ENCODE assay signal across 32 mouse cellular contexts in the genomic region with DNA sequence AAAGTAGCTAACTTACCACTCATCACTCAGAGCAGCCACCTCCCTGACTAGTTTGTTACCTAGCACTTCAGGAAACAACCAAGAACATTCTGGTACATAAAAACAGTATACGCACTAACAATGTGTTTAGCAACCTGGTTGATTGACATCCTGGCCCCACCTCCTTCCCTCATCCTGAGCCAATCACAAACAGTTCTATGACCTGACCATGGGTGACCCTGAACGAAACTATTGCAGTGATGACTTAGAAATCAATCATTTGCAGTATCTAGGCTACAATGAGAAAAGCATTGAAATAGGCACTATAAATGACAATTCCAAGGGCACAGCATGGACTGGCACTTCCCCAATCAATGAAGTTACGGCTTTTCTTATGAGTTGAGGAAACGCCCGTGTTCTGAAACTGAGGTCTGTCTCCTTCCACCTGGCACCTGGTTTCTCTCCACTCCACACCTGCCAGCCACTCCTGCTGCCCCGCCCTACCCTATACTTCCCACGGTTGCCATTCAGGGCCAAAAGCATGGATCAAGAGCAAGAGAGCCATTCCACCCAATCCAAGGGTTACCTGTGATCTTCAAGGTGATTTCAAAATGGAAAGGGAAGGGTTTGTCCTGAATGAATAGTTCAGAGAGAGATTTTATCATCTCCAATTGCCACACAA.
DNase-seq lines count a peak whose midpoint lies in the region; ATAC-seq and TF ChIP-seq lines count a peak whose summit lies in the region.
"Had no signal": no experiment of that assay in that cellular context is flagged by ENCODE, and none has a peak within 500 bp of the region (broad histone marks: within the 10 kb centered on the region; RNA-seq: fewer than 3 reads in every experiment).

No protein-coding gene starts in this region.

- H3K4me2 ChIP-seq in liver, embryonic 11.5 days, result no peak overlapping the region
- H3K4me2 ChIP-seq in intestine, postnatal 0 days (replicated peaks; ENCODE audit: low read depth), result no peak overlapping the region; the same call in 1 of the 2 replicates
- H3K4me2 ChIP-seq: embryonic facial prominence, embryonic 13.5 days; forebrain, embryonic 12.5 days; forebrain, embryonic 15.5 days; heart, embryonic 12.5 days; heart, embryonic 15.5 days; hindbrain, embryonic 14.5 days had no signal

- H3K9me3 ChIP-seq in liver, embryonic 11.5 days (ENCODE audit: control insufficient read depth, low read length), result no peaks in the 10 kb centered on the region
- no peaks in the 10 kb centered on the region for H3K9me3 ChIP-seq in intestine, postnatal 0 days (ENCODE audit: control insufficient read depth)
- H3K9me3 ChIP-seq: embryonic facial prominence, embryonic 10.5 days; embryonic facial prominence, embryonic 13.5 days; forebrain, embryonic 12.5 days; forebrain, embryonic 15.5 days; heart, embryonic 12.5 days; heart, embryonic 15.5 days had no signal

- peak; percentile 3 for DNase-seq in liver, adult 2 months (ENCODE audit: extremely low read depth, low read depth, low spot score)
- DNase-seq in liver, embryonic 11.5 days (ENCODE audit: low spot score), result no peak
- DNase-seq in gonadal fat pad, adult 2 months (ENCODE audit: low read depth), result peak; percentile 72
- no peak for DNase-seq in kidney, adult 11 months
- DNase-seq in adrenal gland, postnatal 36 days, result no peak
- DNase-seq in right cerebral cortex, postnatal 14 days, result no peak
- DNase-seq: adrenal gland, adult 2 months; adrenal gland, postnatal 14 days; B cell, adult 2 months; cerebellum, adult 11-12 months; cerebellum, adult 8-10 months; cerebellum, postnatal 10 days; cerebellum, postnatal 36 days; embryo, embryonic 11 days; gastrocnemius, postnatal 10 days; gastrocnemius, postnatal 36 days; heart, adult 18-20 months; heart, postnatal 10 days; heart, postnatal 4 days had no signal

- ATAC-seq in liver, embryonic 11.5 days (replicated peaks; ENCODE audit: low FRiP score), result no peak
- ATAC-seq in intestine, postnatal 0 days, result peak; percentile 86
- ATAC-seq: forebrain, embryonic 15.5 days; hindbrain, postnatal 0 days; Patski had no signal

- TF ChIP-seq CTCF in liver, adult 2 months (IDR thresholded peaks at IDR 0.05; ENCODE audit: low read depth, low read length), result no peak
- no peak for TF ChIP-seq CTCF in intestine, postnatal 0 days (IDR thresholded peaks at IDR 0.05; ENCODE audit: low read depth)

- H3K4me3 ChIP-seq in liver, adult 2 months (ENCODE audit: insufficient read depth, low read depth, low read length), result no peak overlapping the region
- no peak overlapping the region for H3K4me3 ChIP-seq in liver, embryonic 11.5 days (ENCODE audit: low read depth, low read length)
- H3K4me3 ChIP-seq in intestine, postnatal 0 days (ENCODE audit: low read depth, low read length), result no peak overlapping the region
- H3K4me3 ChIP-seq: embryonic facial prominence, embryonic 10.5 days; embryonic facial prominence, embryonic 13.5 days; erythroblast, embryonic 14.5 days; forebrain, embryonic 12.5 days; forebrain, embryonic 15.5 days; heart, embryonic 12.5 days; heart, embryonic 15.5 days had no signal

- no peaks in the 10 kb centered on the region for H3K36me3 ChIP-seq in liver, adult 2 months (ENCODE audit: control insufficient read depth, insufficient read depth, low read length)
- no peaks in the 10 kb centered on the region for H3K36me3 ChIP-seq in liver, embryonic 11.5 days (ENCODE audit: control insufficient read depth, insufficient read depth, low read length)
- H3K36me3 ChIP-seq in intestine, postnatal 0 days (ENCODE audit: control insufficient read depth, insufficient read depth), result no peaks in the 10 kb centered on the region
- H3K36me3 ChIP-seq: embryonic facial prominence, embryonic 10.5 days; embryonic facial prominence, embryonic 13.5 days; forebrain, embryonic 12.5 days; forebrain, embryonic 15.5 days; G1E; heart, embryonic 12.5 days; heart, embryonic 15.5 days had no signal

- H3K79me2 ChIP-seq in liver, adult 2 months (ENCODE audit: control insufficient read depth, insufficient read depth, low read length), result no peaks in the 10 kb centered on the region

- H3K9ac ChIP-seq in liver, adult 2 months (ENCODE audit: low read depth, low read length), result no peak overlapping the region
- H3K9ac ChIP-seq in liver, embryonic 11.5 days (ENCODE audit: low read depth, low read length), result no peak overlapping the region
- no peak overlapping the region for H3K9ac ChIP-seq in intestine, postnatal 0 days (ENCODE audit: low read depth, low read length)
- H3K9ac ChIP-seq: embryonic facial prominence, embryonic 13.5 days; forebrain, embryonic 12.5 days; forebrain, embryonic 15.5 days; heart, embryonic 12.5 days; heart, embryonic 15.5 days; hindbrain, embryonic 14.5 days had no signal

- no peak overlapping the region for H3K27ac ChIP-seq in liver, adult 2 months (replicated peaks; ENCODE audit: insufficient read depth, low read depth, low read length)
- no peak overlapping the region for H3K27ac ChIP-seq in liver, embryonic 11.5 days (ENCODE audit: low read depth, low read length)
- H3K27ac ChIP-seq in intestine, postnatal 0 days (ENCODE audit: low read depth, low read length), result no peak overlapping the region
- H3K27ac ChIP-seq: embryonic facial prominence, embryonic 10.5 days; embryonic facial prominence, embryonic 13.5 days; forebrain, embryonic 12.5 days; forebrain, embryonic 15.5 days; heart, embryonic 15.5 days; hindbrain, embryonic 14.5 days; hindbrain, postnatal 0 days had no signal

- 0 out of 2 replicates have a peak, but pooled peaks cover 2% of the 10 kb centered on the region for H3K27me3 ChIP-seq in liver, adult 2 months (ENCODE audit: control insufficient read depth, insufficient read depth, low read length)
- H3K27me3 ChIP-seq in liver, embryonic 11.5 days (replicated peaks; ENCODE audit: control insufficient read depth, insufficient read depth, low read length), result no peaks in the 10 kb centered on the region
- no peaks in the 10 kb centered on the region for H3K27me3 ChIP-seq in intestine, postnatal 0 days (replicated peaks; ENCODE audit: control insufficient read depth, insufficient read depth, low read length)
- H3K27me3 ChIP-seq: CH12.LX; embryonic facial prominence, embryonic 13.5 days; forebrain, embryonic 15.5 days; heart, embryonic 15.5 days; Patski had no signal

- no peak for TF ChIP-seq POLR2A in liver, adult 2 months (IDR thresholded peaks at IDR 0.05; ENCODE audit: extremely low read depth, insufficient read depth, low read length)

- WGBS in liver, adult 2 months, result 86% methylated on average over 7 of the region's 7 CpGs
- WGBS in liver, embryonic 11.5 days, result 80% methylated on average over 7 of the region's 7 CpGs
- whole genome bisulfite sequencing in intestine, postnatal 0 days, result 49% methylated on average over 7 of the region's 7 CpGs

- H3K4me1 ChIP-seq in liver, adult 2 months (ENCODE audit: control insufficient read depth, insufficient read depth, low read length), result no peaks in the 10 kb centered on the region
- no peaks in the 10 kb centered on the region for H3K4me1 ChIP-seq in liver, embryonic 11.5 days (replicated peaks; ENCODE audit: control insufficient read depth, insufficient read depth, low read length)
- H3K4me1 ChIP-seq in intestine, postnatal 0 days (replicated peaks; ENCODE audit: control insufficient read depth, insufficient read depth, low read length), result no peaks in the 10 kb centered on the region
- H3K4me1 ChIP-seq: heart, embryonic 12.5 days; heart, embryonic 15.5 days had no signal

Comparison
In these comparisons a context has a peak if more than half of its experiments do, and no peak if none do; other contexts are left out.
1. DNase-seq: peak in liver, adult 2 months (single experiment) and gonadal fat pad, adult 2 months (single experiment); none in liver, embryonic 11.5 days (single experiment), kidney, adult 11 months (single experiment), adrenal gland, postnatal 36 days (0 of 2) and right cerebral cortex, postnatal 14 days (single experiment).